Comparison of ENCODE assay signal across 21 mouse cellular contexts in genomic region chr16:89886561-89886960, GRCm38 (mm10).
DNase-seq lines count a peak whose midpoint lies in the region; ATAC-seq and TF ChIP-seq lines count a peak whose summit lies in the region.
"Had no signal": no experiment of that assay in that cellular context is flagged by ENCODE, and none has a peak within 500 bp of the region (broad histone marks: within the 10 kb centered on the region; RNA-seq: fewer than 3 reads in every experiment).

No protein-coding gene starts in this region.

- H3K9ac ChIP-seq in stomach, postnatal 0 days (ENCODE audit: low read length) = no peak overlapping the region

- H3K4me1 ChIP-seq in testis, adult 2 months (ENCODE audit: control insufficient read depth, insufficient read depth, low read length) = peaks cover 8% of the 10 kb centered on the region
- H3K4me1 ChIP-seq in olfactory bulb, adult 2 months (ENCODE audit: control insufficient read depth, insufficient read depth, low read length) = peaks cover 65% of the 10 kb centered on the region
- no peaks in the 10 kb centered on the region for H3K4me1 ChIP-seq in stomach, postnatal 0 days (replicated peaks; ENCODE audit: control insufficient read depth, insufficient read depth)

- H3K4me3 ChIP-seq in testis, adult 2 months (ENCODE audit: control insufficient read depth, low read depth, low read length) = peak overlapping the region; percentile 46
- no peak overlapping the region for H3K4me3 ChIP-seq in olfactory bulb, adult 2 months (ENCODE audit: insufficient read depth, low read depth, low read length)
- no peak overlapping the region for H3K4me3 ChIP-seq in stomach, postnatal 0 days (ENCODE audit: low read depth, low read length)

- TF ChIP-seq POLR2A in testis, adult 2 months (IDR thresholded peaks at IDR 0.05; ENCODE audit: control insufficient read depth, low read depth, low read length) = no peak
- no peak for TF ChIP-seq POLR2A in olfactory bulb, adult 2 months (IDR thresholded peaks at IDR 0.05; ENCODE audit: insufficient read depth, low read depth, low read length)

- TF ChIP-seq EP300 in stomach, postnatal 0 days (optimal IDR thresholded peaks at IDR 0.05) = no peak

- DNase-seq in testis, postnatal 10 days (ENCODE audit: low spot score) = no peak
- peak; percentile 63 for DNase-seq in retina, embryonic 14.5 days (ENCODE audit: low spot score)
- DNase-seq in retina, postnatal 1 day = peak; percentile 79
- no peak for DNase-seq in frontal cortex, postnatal 36 days (ENCODE audit: low spot score in 2 of 2)
- DNase-seq in left cerebral cortex, adult 11 months (ENCODE audit: low spot score) = no peak
- DNase-seq in stomach, postnatal 0 days (ENCODE audit: low spot score) = no peak
- DNase-seq: adrenal gland, adult 2 months; adrenal gland, adult 8-10 months; adrenal gland, postnatal 10 days; adrenal gland, postnatal 14 days; adrenal gland, postnatal 25 days; adrenal gland, postnatal 36 days; B cell, adult 2 months; cerebellum, adult 11 months; cerebellum, adult 11-12 months had no signal

- TF ChIP-seq CTCF in testis, adult 2 months (IDR thresholded peaks at IDR 0.05; ENCODE audit: control insufficient read depth, insufficient read depth, insufficient replicate concordance, low read depth, low read length) = no peak
- TF ChIP-seq CTCF in olfactory bulb, adult 2 months (IDR thresholded peaks at IDR 0.05; ENCODE audit: insufficient read depth, low read depth, low read length) = no peak
- TF ChIP-seq CTCF in stomach, postnatal 0 days (IDR thresholded peaks at IDR 0.05; ENCODE audit: low read depth) = no peak

- no peaks in the 10 kb centered on the region for H3K27me3 ChIP-seq in testis, adult 2 months (ENCODE audit: control insufficient read depth, insufficient read depth, low read length)
- H3K27me3 ChIP-seq in stomach, postnatal 0 days (ENCODE audit: control insufficient read depth, insufficient read depth, low read length) = no peaks in the 10 kb centered on the region
- H3K27me3 ChIP-seq: CH12.LX, Patski had no signal

- H3K9me3 ChIP-seq in stomach, postnatal 0 days (ENCODE audit: control insufficient read depth, low read length) = no peaks in the 10 kb centered on the region

- no peaks in the 10 kb centered on the region for H3K36me3 ChIP-seq in testis, adult 2 months (ENCODE audit: control insufficient read depth, insufficient read depth, low read length)
- H3K36me3 ChIP-seq in stomach, postnatal 0 days (ENCODE audit: control insufficient read depth, insufficient read depth, low read length) = no peaks in the 10 kb centered on the region; the same call in 1 of the 2 replicates

- H3K27ac ChIP-seq in testis, adult 2 months (ENCODE audit: control insufficient read depth, insufficient read depth, low read depth, low read length) = no peak overlapping the region
- H3K27ac ChIP-seq in olfactory bulb, adult 2 months (ENCODE audit: insufficient read depth, low read depth, low read length) = peak overlapping the region; percentile 80
- H3K27ac ChIP-seq in stomach, postnatal 0 days (replicated peaks) = no peak overlapping the region

- no peak overlapping the region for H3K4me2 ChIP-seq in stomach, postnatal 0 days (replicated peaks; ENCODE audit: low read depth)

- ATAC-seq in stomach, postnatal 0 days (ENCODE audit: low FRiP score, low TSS enrichment) = no peak
- ATAC-seq: activated CD4-positive, CD25-positive, alpha-beta regulatory T cell, adult 4 months; CD4-positive, CD25-positive, alpha-beta regulatory T cell, adult 4 months; Patski had no signal

Comparison
In these comparisons a context has a peak if more than half of its experiments do, and no peak if none do; other contexts are left out.
1. DNase-seq: peak in retina, embryonic 14.5 days (single experiment) and retina, postnatal 1 day (single experiment); none in testis, postnatal 10 days (single experiment), frontal cortex, postnatal 36 days (0 of 2), left cerebral cortex, adult 11 months (single experiment) and stomach, postnatal 0 days (single experiment).